Mouse (Mus musculus) small intestine, adult 2 months (tissue): ENCODE results near the gene Pappa2.

ENCODE experiments used
- CTCF ChIP-seq: fragments of 200-500 bp; IDR thresholded peaks from 2 replicates; pipeline ENCODE4 v1.5.1; 2012; ENCODE audit warnings: low read depth, mild to moderate bottlenecking, control low read depth, inconsistent platforms, low read length, moderate library complexity, mixed read lengths; ENCODE audit not compliant: insufficient replicate concordance, insufficient read length; ENCODE audit errors: extremely low read depth
- POLR2A ChIP-seq: fragments of 200-500 bp; IDR thresholded peaks from 2 replicates; pipeline ENCODE4 v1.6.1; 2012; ENCODE audit warnings: low read depth, mild to moderate bottlenecking, control low read depth, inconsistent platforms, low read length, moderate library complexity

- TF ChIP-seq CTCF (no peak), POLR2A (no peak)
These were observed 204.8 kb downstream of the Pappa2 start for GRCm38 (mm10) chr1:158775486-158775885.
